Mouse (Mus musculus) layer of hippocampus, adult 9-10 months (tissue): ENCODE measurements around the gene Rhobtb1.

Source experiments
- DNase-seq: peaks from one replicate; pipeline ENCODE4 v3.0.0; 2022; ENCODE audit warnings: low spot score

Gene Rhobtb1

DNA sequence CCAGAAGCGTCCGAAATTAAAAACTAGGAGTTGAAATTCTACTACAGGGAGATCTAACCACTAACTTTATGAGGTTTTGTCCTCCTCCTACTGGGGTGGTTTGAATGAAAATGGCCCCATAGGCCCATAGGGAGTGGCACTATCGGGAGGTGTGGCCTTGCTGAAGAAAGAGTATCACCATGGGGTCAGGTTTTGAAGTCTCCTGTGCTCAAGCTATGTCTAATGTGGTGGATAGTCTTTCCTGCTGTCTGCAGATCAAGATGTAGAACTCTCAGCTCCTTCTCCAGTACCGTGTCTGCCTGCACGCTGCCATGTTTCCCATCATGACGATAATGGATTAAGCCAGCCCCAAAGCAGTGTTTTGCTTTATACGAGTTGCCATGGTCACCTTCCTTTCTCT is 173.6 kb downstream of the Rhobtb1 start:
- DNase-seq, result no peak

DNA sequence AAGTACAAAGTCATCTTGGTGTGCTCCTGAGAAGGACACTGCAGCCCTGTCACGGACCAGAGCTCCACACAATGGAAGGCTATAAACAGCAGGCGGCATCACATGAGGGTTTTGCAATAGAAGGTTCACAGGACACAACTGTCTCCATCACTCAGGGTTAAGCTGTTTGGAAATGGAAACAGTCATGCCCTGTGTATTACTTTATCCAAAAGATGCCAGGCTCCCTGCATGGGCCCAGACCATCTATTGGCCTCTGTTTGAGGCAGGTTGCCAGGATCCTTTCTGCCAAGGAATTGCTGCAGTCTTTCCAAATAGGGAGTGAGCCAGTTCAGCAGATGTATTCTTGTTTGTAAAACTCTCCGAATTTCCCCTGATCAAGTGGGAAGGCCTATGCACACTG is 175.2 kb downstream of the Rhobtb1 start:
- DNase-seq, result no peak

DNA sequence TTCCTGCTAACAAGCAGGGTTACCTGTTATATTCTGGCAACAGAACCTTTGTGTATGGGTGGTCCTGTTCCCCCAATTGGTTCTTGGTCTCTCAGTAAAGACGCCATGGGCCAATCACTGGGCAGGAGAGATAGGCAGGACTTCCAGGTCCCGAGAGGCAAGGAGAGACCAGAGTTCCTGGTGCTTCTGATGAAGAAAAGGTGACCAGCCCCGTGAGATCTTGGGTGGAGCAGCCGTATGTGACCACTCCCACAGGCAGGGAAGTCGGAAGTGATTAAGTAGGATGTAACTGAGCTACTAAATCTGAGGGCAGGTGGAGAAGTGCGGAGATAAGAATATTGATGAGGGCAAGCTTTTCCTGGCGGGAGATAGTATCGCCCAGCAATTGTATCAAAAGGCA is 176.1 kb downstream of the Rhobtb1 start:
- no peak for DNase-seq

DNA sequence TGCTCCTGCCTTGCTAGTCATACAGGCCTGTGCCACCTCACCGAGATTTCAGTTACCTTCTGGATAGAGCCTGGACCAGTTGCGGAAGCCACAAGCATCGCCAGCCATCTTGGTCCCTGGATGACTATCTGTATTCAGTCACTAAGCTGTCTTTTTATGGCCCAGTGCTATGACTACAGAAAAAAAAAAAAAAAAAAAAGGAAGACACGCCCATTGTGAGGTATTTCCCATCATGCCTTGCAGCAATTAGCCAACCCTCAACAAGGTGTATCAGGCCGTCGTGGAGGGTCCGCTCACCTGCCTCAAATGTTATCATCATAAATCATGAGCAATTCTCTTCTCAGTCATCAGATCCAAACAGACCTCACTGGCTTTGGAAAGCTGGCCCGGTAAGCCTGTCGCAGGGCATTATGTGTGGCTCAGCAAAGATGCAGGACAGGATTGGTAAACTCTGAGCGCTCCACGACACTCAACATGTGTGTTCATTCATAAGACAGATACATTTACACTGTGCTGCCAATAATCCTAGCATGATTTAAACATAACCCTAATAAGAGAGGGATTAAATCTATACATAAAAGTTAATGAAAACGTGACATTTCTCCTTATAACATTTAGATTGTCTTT is 176.9 kb downstream of the Rhobtb1 start:
- DNase-seq, result no peak

DNA sequence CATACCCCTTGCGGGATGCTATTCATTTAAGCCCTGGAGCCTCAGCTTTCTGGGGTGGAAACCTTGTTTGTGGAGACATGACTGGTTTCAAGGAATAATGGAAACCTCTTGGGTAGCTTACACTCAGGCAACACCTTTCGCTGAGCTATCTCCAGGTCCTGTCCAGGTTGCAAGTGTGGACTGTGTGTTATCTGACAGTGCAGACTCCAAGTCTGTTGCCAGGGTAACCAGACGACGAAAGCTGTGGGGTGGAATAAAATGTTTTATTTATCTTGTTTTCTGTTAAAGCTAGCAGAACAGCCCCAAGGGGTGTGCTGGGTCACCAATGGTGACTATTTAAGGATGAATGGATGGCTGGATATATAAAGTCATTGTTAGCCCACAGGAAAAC is 177.4 kb downstream of the Rhobtb1 start:
- DNase-seq, result no peak

DNA sequence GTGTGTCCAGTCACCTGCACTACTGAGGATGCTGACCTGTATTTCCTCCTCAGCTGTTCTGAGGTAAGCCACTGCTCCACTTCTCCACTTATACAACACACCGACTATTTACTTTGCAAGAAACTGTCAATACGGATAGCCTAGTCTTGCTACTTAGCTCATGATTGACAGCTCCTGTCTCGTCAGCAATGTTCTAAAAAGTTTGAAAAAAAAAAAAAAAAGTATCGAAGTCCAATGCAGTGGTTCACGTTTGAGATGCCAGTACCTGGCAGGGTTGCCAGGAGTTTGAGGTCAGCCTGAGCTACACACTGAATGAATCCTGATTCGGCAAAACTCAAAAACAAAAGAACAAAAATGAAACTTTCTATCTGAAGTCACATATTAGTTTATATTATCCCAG is 180.0 kb downstream of the Rhobtb1 start:
- no peak for DNase-seq

DNA sequence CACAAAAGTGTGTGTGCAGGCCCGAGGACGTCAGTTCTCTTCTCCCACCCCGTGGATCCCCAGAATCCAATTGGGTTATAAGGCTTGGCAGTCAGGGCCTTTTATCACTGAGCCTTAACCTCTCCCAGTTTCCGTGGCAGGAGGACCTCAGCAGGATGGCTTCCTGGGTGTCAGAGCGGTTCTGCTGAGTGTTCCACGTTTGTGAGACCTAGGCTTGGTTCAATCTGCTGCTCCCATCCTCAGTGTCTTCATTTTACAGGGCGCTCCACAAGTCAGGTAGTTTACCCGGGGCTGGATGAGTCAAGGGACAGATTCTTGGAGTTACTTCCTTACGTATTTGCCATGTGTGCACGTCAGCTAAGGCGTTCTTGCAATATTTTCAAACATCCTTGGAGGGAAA is 182.0 kb downstream of the Rhobtb1 start:
- no peak for DNase-seq

DNA sequence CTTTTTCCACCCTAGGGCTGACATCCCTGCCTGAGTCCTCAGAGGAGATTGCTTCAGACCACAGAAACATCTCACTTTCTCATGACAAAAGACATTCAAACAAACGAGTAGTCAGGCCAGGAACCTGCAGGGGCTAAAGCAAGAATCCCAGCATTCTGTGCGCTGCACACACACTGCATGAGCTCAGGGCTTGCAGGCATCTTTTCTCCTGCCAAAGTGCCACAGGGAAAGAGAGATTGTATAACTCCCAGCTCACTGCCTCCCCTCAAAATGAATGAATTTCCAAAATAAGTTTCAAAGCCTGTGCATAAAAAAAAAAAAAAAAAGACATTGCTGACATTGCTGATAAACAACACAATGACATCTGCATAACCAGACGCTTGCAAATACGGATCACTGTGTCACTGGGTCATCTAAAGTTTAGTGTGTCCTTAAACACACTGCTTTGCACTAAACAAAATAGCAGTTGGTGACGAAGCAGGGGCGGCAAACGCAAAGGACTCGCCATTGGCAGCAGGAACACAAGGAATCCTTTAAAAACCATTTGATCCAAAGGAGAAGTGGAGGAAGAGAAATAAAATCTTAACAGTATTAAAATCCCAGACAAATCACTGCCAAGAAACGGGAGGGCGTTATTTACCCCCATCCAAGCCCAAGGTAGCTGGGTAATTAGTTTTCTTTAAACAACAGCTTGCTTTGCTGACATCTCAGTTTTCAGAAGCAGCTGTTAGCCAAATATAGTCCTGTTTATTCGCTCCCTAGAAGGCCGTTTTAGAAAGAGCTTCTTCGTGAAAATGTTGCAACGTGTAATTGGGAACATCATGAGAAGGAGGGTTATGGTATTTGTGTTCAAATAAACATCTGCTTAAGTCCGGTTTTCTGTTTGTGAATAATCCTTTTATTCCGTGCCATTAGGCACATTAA is 183.3 kb downstream of the Rhobtb1 start:
- DNase-seq, result no peak

DNA sequence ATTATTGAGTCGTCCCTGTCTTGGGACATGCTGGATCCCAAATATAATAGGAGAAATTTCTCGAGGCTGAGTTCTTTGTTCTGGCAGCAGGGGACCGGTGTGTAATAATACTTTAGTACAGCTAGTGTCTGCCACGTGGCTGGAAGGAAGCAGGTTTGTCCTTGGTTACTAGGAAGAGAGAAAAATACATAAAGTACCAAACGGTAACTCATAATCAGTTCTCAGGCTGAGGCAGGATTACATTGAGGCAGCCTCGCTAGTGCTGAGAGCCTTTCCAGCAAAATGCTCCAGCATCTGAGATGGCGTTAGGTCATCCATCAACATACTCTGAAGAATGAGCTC is 183.9 kb downstream of the Rhobtb1 start:
- DNase-seq, result no peak

DNA sequence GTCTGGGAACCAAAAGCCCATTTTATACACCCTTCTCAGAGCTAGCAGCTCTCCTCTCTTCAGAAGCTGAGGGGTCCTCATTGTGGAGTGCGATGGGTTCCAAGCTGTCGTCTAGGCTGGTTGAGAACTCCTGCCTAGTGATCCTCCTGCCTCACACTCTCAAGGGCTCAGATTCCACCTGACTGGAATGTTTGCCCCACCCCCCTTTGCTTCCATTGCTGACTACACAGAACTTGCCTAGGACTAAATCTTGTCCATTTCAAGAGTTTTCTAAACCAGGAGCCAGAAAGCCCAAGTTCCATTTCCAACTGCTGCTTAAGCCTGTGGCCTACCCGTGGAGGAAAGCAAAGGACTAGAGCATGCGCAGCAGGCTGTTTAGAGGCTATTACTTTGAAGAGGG is 184.4 kb downstream of the Rhobtb1 start:
- DNase-seq, result no peak

DNA sequence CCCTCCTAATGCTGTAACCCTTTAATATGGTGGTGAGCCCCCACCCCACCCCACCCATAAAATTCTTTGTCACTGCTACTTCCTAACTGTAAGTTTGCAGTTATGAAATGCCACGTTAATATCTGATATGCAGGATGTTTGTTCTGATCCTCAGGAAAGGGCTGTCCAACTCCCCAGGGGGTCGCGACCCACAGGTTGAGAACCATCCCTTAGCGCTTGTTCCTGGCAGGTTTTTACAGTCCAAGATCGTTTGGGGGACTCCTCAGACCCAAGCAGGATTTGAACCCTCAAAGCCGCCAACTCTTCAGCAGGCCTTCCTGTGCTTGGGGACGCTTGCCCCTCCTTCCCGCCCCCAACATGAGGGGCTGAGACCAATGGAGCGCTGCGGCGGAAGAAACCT is 185.0 kb downstream of the Rhobtb1 start:
- DNase-seq, result no peak

DNA sequence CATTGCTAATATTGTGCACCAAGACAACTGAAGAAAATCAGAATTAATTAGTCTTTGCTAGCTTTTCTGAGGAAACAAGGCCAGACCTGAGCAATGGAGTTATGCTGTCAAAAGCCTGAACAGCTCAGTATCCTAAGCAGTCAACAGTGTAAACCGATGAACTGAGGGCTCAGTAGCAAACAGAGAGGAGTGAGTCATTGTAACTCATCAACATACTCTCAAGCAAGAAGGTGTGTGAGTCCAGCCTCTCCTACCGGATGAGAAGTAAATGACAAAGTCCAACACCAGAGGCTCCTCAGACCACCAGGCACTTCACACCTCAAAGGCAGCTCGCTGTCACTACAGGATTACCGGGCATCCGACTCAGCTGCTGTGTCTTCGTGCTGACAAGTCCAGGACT is 188.8 kb downstream of the Rhobtb1 start:
- no peak for DNase-seq
